Mouse (Mus musculus): Measurements from ENCODE around the gene Ltbp4. TPM values are rescaled to one million over a fixed set of nuclear protein-coding genes. Genes with fewer than 3 reads are reported as not detected.

The Ltbp4 gene
- polyA plus RNA-seq, 1 experiment from 2014 or later, result 7.0 TPM

DNA sequence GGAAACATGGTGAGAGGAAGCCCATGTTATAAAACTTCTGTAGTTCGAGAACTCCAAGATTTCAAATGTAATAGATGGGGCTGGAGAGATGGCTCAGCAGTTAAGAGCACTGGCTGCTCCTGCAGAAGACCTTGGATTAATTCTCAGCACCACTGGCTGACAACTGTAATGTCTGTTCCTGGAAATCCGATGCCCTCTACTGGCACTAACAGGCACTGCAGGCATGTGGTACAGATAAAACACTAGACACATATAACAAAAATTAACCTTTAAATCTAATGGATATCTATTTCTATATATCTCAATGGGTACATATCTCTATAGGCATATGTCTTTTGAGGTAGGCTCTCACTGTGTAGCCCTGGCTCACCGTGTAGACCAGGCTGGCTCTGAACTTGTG is 23.1 kb downstream of the Ltbp4 start:
- no peaks in the 10 kb centered on the region for H3K36me3 ChIP-seq (ENCODE audit: control insufficient read depth, insufficient read depth, low read length)
- no peak overlapping the region for H3K4me3 ChIP-seq (ENCODE audit: low read depth, low read length)
- 86% methylated on average over 3 of the region's 3 CpGs for WGBS
- no peak overlapping the region for H3K4me2 ChIP-seq (ENCODE audit: low read depth)
- peaks cover 10% of the 10 kb centered on the region for H3K27me3 ChIP-seq (ENCODE audit: control insufficient read depth, insufficient read depth, low read length)
- H3K27ac ChIP-seq (ENCODE audit: low read depth, low read length), result no peak overlapping the region
- no peaks in the 10 kb centered on the region for H3K4me1 ChIP-seq (ENCODE audit: control insufficient read depth, insufficient read depth, low read length)
- ATAC-seq (ENCODE audit: insufficient read depth, low FRiP score, low TSS enrichment) (no peak), DNase-seq (ENCODE audit: low spot score) (no peak)
- H3K9ac ChIP-seq (ENCODE audit: low read length), result no peak overlapping the region
- no peaks in the 10 kb centered on the region for H3K9me3 ChIP-seq (ENCODE audit: control insufficient read depth, low read length)

DNA sequence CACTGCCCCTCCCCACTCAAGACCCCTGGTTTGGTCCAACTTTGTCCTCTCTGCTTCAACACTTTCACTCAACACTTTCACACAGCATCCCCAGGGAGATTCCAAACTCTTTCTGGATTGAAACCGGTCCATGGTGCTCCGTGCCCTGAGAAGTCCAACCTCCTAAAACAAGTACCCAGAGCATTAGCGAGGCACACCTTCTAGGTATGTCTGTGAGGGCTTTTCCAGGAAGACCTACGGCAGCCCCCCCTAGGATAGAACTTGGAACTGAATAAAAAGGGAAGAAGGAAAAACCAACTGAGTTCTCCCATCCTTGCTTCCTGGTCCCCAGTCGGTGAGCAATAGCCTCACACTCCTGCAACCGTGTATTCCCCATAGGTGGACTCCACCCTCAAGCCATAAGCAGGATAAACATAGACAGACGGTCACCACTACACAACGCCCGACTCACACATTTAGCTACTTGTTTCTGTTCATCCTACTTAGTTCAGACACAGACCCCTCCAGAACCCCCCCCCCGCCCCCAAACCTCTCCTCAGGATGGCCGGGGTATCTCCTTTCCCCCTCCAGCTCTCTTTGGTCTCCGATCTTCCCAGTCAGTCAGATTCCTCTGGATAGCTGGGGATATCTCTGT is 25.7 kb downstream of the Ltbp4 start:
- Histone ChIP-seq H3K27ac (ENCODE audit: low read depth, low read length) (no peak overlapping the region), H3K4me3 (ENCODE audit: low read depth, low read length) (no peak overlapping the region), H3K9me3 (ENCODE audit: control insufficient read depth, low read length) (no peaks in the 10 kb centered on the region), H3K36me3 (ENCODE audit: control insufficient read depth, insufficient read depth, low read length) (no peaks in the 10 kb centered on the region), H3K4me1 (ENCODE audit: control insufficient read depth, insufficient read depth, low read length) (no peaks in the 10 kb centered on the region), H3K4me2 (ENCODE audit: low read depth) (no peak overlapping the region), H3K27me3 (ENCODE audit: control insufficient read depth, insufficient read depth, low read length) (peaks cover 12% of the 10 kb centered on the region), H3K9ac (ENCODE audit: low read length) (no peak overlapping the region)
- ATAC-seq (ENCODE audit: insufficient read depth, low FRiP score, low TSS enrichment), result no peak
- no peak for DNase-seq (ENCODE audit: low spot score)
- WGBS, result 92% methylated on average over 12 of the region's 12 CpGs

GRCm38 (mm10) chr7:27310996-27311535 is 26.4 kb downstream of the Ltbp4 start:
- H3K4me2 ChIP-seq (ENCODE audit: low read depth), result no peak overlapping the region
- peaks cover 12% of the 10 kb centered on the region for H3K27me3 ChIP-seq (ENCODE audit: control insufficient read depth, insufficient read depth, low read length)
- no peaks in the 10 kb centered on the region for H3K4me1 ChIP-seq (ENCODE audit: control insufficient read depth, insufficient read depth, low read length)
- H3K9ac ChIP-seq (ENCODE audit: low read length), result no peak overlapping the region
- H3K4me3 ChIP-seq (ENCODE audit: low read depth, low read length), result no peak overlapping the region
- WGBS, result 48% methylated on average over 8 of the region's 8 CpGs
- no peaks in the 10 kb centered on the region for H3K36me3 ChIP-seq (ENCODE audit: control insufficient read depth, insufficient read depth, low read length)
- DNase-seq (ENCODE audit: low spot score) (no peak), ATAC-seq (ENCODE audit: insufficient read depth, low FRiP score, low TSS enrichment) (no peak)
- H3K27ac ChIP-seq (ENCODE audit: low read depth, low read length), result no peak overlapping the region
- no peaks in the 10 kb centered on the region for H3K9me3 ChIP-seq (ENCODE audit: control insufficient read depth, low read length)

DNA sequence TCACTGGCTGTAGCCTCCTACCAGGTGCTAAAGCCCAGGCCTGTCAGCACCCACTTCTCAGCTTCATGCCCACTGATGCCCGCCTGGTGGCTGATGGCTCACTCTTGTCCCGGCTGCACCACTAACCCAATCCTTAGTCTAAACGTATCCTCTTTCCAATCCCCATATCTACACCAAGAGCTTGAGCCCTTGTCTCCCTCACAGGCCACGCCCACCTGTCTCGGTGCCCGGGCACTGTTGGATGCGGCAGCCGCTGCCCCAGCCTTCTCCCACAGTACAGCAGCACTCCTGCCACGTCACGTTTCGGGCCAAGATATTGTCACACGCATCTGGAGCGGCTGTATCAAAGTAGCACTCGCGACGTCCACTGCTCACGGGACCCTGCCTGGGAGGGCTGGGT is 27.2 kb downstream of the Ltbp4 start:
- Histone ChIP-seq H3K27me3 (ENCODE audit: control insufficient read depth, insufficient read depth, low read length) (peaks cover 12% of the 10 kb centered on the region), H3K4me1 (ENCODE audit: control insufficient read depth, insufficient read depth, low read length) (no peaks in the 10 kb centered on the region), H3K4me2 (ENCODE audit: low read depth) (peak overlapping the region; percentile 30), H3K4me3 (ENCODE audit: low read depth, low read length) (no peak overlapping the region), H3K9me3 (ENCODE audit: control insufficient read depth, low read length) (no peaks in the 10 kb centered on the region), H3K9ac (ENCODE audit: low read length) (no peak overlapping the region), H3K27ac (ENCODE audit: low read depth, low read length) (no peak overlapping the region), H3K36me3 (ENCODE audit: control insufficient read depth, insufficient read depth, low read length) (no peaks in the 10 kb centered on the region)
- ATAC-seq (ENCODE audit: insufficient read depth, low FRiP score, low TSS enrichment) (no peak), DNase-seq (ENCODE audit: low spot score) (no peak)
- 5% methylated on average over 17 of the region's 17 CpGs for WGBS

DNA sequence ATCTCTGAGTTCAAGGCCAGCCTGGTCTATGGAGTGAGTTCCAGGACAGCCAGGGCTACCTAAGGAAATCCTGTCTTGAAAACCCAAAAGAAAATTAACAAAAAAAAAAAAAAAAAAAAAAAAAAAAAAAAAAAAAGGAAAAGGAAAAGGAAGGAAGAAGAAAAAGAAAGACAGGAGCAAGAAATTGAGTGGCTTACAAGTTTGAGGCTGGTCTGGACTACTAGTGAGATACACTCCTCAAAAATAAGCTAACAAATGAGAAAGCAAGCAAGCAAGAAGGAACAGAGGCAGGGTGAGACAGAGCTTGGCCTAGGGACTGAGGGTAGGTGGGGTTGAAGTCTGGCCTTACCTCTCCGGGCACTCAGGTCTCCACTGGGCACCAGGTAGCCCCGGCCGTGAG is 27.7 kb downstream of the Ltbp4 start:
- no peaks in the 10 kb centered on the region for H3K36me3 ChIP-seq (ENCODE audit: control insufficient read depth, insufficient read depth, low read length)
- H3K4me2 ChIP-seq (ENCODE audit: low read depth), result no peak overlapping the region
- no peaks in the 10 kb centered on the region for H3K9me3 ChIP-seq (ENCODE audit: control insufficient read depth, low read length)
- no peak for DNase-seq (ENCODE audit: low spot score)
- H3K4me1 ChIP-seq (ENCODE audit: control insufficient read depth, insufficient read depth, low read length), result no peaks in the 10 kb centered on the region
- no peak overlapping the region for H3K9ac ChIP-seq (ENCODE audit: low read length)
- H3K27me3 ChIP-seq (ENCODE audit: control insufficient read depth, insufficient read depth, low read length), result peaks cover 12% of the 10 kb centered on the region
- no peak for ATAC-seq (ENCODE audit: insufficient read depth, low FRiP score, low TSS enrichment)
- 55% methylated on average over 3 of the region's 3 CpGs for whole genome bisulfite sequencing
- no peak overlapping the region for H3K27ac ChIP-seq (ENCODE audit: low read depth, low read length)
- H3K4me3 ChIP-seq (ENCODE audit: low read depth, low read length), result no peak overlapping the region

DNA sequence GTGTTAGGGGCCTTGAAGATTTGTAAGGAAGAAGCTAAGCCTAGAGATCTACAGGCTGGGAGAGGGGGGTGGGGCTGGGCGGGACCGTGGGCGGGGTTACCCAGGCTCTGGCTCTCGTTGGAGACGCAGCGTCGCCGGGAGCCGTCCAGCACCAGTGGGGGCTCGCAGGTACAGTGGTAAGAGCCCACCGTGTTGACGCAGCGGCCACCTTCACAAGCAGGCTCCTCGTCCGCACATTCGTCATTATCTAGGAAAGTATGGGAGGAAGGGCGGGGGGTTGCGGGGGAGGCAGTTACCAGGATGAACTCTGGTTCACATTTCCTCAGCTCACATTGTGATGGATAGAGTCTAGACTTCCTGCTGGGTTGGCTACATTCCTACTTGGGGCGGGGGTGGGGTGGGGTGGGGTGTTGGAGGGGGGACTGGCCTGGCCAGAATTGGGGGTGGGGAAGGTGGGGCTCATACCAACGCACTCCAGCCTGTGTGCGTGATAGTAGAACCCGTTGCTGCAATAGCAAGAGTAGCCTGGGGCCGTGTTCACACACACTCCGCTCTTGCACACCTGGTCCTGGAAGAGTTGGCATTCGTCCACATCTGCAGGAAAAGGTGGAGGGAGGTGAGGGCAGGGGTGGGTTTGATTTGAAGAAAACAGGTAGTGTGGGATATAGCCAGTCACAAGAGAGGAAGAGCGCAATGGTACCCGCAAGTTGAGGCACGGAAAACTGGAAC is 28.5 kb downstream of the Ltbp4 start:
- Histone ChIP-seq H3K9ac (ENCODE audit: low read length) (no peak overlapping the region), H3K4me1 (ENCODE audit: control insufficient read depth, insufficient read depth, low read length) (no peaks in the 10 kb centered on the region), H3K27ac (ENCODE audit: low read depth, low read length) (no peak overlapping the region), H3K27me3 (ENCODE audit: control insufficient read depth, insufficient read depth, low read length) (peaks cover 12% of the 10 kb centered on the region), H3K9me3 (ENCODE audit: control insufficient read depth, low read length) (no peaks in the 10 kb centered on the region), H3K36me3 (ENCODE audit: control insufficient read depth, insufficient read depth, low read length) (no peaks in the 10 kb centered on the region), H3K4me3 (ENCODE audit: low read depth, low read length) (peak overlapping the region; percentile 18), H3K4me2 (ENCODE audit: low read depth) (peak overlapping the region; percentile 44)
- ATAC-seq (ENCODE audit: insufficient read depth, low FRiP score, low TSS enrichment) (no peak), DNase-seq (ENCODE audit: low spot score) (peak; percentile 33)
- WGBS, result 8% methylated on average over 27 of the region's 28 CpGs

DNA sequence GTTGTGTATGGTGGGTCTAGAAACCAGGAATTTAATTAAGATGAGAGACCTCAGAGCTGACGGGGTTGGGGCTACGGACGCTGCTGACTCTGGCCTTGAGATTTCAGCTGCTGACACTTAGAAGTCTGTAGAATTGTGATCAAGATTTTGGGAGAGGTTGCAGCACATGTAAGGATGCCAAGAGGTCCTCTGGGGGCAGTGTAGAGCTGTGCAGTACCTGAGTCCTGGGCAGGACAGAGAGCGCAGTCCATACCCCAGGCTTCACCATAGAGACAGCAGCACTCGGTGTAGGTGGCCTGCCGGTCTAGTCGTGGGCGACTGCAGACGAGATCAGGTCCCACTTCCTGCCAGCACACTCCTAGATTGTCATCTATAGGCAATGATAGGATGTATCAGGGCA is 29.9 kb downstream of the Ltbp4 start:
- no peak overlapping the region for H3K4me3 ChIP-seq (ENCODE audit: low read depth, low read length)
- H3K4me2 ChIP-seq (ENCODE audit: low read depth), result no peak overlapping the region
- H3K27me3 ChIP-seq (ENCODE audit: control insufficient read depth, insufficient read depth, low read length), result peaks cover 12% of the 10 kb centered on the region
- DNase-seq (ENCODE audit: low spot score), result no peak
- H3K36me3 ChIP-seq (ENCODE audit: control insufficient read depth, insufficient read depth, low read length), result no peaks in the 10 kb centered on the region
- H3K9ac ChIP-seq (ENCODE audit: low read length), result no peak overlapping the region
- no peak for ATAC-seq (ENCODE audit: insufficient read depth, low FRiP score, low TSS enrichment)
- H3K9me3 ChIP-seq (ENCODE audit: control insufficient read depth, low read length), result no peaks in the 10 kb centered on the region
- WGBS, result 63% methylated on average over 9 of the region's 9 CpGs
- H3K27ac ChIP-seq (ENCODE audit: low read depth, low read length), result no peak overlapping the region
- H3K4me1 ChIP-seq (ENCODE audit: control insufficient read depth, insufficient read depth, low read length), result no peaks in the 10 kb centered on the region

DNA sequence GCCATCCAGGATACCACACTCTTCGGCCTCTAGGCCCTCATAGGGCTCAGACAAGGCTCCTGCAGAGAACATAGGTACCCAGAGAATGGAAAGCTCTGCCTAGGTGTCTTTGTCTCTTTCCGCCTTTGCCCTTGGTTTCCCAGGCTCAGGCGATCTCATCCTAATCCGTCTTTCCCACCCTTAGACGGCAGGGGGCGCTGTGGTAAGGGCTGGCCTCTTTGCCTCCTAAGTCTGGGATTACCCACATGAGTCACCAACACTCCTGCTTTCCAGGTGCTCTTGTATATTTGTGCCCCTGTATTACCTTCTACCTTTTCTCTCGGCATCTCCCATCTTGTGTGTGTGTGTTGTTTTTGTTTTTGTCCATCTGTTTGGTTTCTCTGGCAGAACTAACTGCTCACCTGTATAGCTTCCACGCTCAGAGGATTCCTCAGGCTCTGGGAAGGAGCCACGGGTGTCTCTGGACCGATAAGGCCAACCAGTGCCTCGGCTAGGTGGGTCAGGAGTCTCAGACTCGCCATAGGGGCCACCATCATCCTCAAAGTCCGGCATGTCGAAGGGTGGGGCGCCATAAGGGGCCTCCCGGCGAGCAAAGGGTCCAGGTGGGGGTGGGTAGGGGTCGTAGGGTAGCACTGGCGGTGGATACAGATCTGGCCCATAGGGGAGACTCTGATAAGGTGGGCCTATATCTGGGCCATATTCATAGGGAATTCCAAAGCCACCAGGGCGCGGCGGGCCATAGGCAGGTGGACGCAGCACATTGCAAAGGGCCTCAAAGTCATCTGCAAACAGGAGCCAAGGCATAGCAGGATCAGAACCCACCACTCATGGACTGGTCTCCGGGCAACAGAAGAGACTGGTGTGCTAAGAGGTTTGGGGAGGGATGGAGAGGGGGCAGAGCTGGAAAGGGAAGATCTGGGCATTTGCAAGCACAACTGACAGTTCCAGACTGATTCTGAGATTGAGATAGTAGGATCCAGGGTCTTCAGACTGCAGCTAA is 31.0 kb downstream of the Ltbp4 start:
- Histone ChIP-seq H3K4me2 (ENCODE audit: low read depth) (no peak overlapping the region), H3K4me3 (ENCODE audit: low read depth, low read length) (no peak overlapping the region), H3K9ac (ENCODE audit: low read length) (no peak overlapping the region), H3K36me3 (ENCODE audit: control insufficient read depth, insufficient read depth, low read length) (no peaks in the 10 kb centered on the region), H3K4me1 (ENCODE audit: control insufficient read depth, insufficient read depth, low read length) (no peaks in the 10 kb centered on the region), H3K9me3 (ENCODE audit: control insufficient read depth, low read length) (no peaks in the 10 kb centered on the region), H3K27ac (ENCODE audit: low read depth, low read length) (no peak overlapping the region), H3K27me3 (ENCODE audit: control insufficient read depth, insufficient read depth, low read length) (peaks cover 12% of the 10 kb centered on the region)
- ATAC-seq (ENCODE audit: insufficient read depth, low FRiP score, low TSS enrichment), result no peak
- 77% methylated on average over 24 of the region's 24 CpGs for WGBS
- DNase-seq (ENCODE audit: low spot score), result no peak
